Mouse (Mus musculus) CD4-positive helper T cell, adult 2 months (primary cell): ENCODE results near the gene Snap47.

Source experiments
- DNase-seq: peaks from one replicate; pipeline ENCODE4 v3.0.0-alpha.2; 2012; ENCODE audit warnings: low read depth, missing footprints, low spot score

The Snap47 gene

DNA sequence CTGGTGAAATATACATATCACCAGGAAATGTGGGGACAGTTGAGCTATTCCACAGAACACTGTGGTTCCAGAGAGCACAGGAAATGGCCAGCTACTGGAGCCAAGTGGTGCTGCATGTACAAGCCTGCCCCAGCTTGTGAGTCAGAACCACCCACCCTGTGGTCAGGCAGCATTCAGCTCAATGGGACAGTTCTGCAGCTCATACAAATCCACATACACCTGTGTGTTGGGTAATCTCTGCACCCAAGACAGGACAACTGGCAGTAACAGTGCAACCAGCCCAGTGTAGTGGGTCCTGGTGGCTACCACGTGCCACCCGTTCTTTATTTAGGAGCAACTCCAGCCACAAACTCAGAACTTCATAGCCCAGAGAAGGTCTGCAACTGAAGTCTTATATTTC is 29.0 kb downstream of the Snap47 start:
- DNase-seq = peak; percentile 43

DNA sequence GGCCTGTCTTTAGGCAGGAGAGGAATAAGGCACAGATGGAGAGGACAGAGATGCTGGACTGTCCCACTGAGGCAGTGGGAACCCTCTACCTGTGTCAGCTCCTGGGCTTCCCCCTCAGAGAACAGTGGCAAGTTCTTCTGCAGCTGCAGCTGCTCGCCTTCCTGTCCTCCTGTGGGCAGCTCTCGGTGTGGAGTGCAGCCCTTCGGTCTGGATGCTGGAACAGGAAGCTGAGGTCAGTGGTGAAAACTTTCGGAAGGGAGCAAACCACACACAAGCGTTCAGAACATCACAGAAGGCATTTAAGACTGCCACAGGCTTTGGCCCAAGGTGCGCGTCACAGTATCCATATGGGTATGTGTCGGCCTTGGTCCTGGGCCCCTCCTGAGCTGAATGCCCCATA is 29.6 kb downstream of the Snap47 start:
- DNase-seq = peak; percentile 55

DNA sequence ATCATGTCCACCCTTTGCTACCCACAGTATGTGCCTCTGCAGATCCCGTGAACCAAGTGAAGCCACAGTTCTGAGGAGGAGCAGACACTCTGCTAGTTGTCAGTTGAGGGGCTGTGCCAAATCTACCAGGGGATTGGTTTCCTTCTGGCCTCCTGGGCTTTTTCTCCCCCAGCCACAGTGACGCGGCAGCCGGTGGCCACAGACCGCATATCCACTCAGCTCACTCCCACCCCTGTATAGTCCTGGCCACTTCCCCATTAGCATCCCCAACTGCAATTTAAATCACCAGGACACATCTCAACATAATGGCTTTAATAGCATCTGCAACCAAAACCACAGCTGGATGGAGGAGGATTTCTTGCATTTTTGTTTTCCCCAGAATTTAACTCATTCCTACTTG is 32.3 kb downstream of the Snap47 start:
- DNase-seq = no peak

DNA sequence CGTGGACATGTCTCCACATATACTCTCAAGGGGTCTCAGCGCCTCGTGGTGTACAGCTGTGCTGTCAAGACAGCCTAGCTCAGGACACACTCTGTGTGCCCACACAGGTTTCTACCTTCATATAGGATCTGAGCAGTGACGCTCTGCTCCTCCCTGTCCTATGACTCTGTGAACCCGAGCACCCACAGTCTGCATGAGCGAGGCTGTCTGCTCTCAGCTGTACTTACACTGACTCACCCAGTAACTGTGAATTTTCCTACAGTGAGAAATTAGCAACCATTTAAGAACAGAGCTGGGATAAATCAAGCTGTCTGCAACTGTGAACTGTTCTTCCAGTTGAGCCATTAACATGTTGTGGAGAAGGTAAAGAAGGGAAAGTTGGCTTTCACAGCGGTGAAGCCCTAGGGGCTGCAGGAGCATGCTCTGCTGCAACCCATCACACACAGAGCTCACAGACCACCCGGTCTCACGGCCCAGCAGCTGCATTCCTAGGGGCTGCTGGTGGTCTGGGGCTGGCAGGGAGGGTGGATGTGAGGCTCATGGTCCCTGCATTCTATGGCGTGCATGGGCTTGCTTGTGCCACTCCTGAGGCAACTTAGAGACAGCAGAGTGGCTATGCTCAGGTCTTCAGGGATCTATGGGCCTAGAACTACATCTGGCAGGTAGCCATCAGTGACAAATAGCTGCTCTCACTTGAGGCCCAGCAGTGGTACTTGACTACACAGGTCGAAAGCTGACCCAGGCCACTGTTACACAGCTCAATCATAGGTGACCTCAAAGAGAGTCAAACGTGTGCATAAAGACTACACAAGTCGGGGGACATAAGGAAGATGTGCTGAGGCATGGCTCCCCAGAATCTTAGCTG is 37.8 kb downstream of the Snap47 start:
- DNase-seq = no peak

DNA sequence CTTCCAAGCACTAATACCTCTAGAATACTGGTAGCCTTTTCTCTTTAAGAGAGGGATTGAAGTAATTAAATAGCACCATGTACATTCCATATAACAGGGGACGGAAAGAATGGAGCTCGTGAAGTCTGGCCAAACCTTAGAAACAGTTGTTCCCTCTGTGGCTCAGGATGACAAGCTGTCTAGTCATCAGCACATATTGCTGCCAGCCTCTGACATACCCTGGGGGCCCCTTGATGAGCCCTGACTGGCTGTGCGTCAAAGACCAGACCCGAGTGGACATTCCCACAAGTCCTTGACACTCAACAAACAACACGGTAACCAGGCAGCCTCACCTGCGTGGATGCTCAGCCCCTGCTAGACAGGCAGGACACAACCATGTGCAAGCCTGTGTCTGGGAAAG is 38.9 kb downstream of the Snap47 start:
- DNase-seq = no peak

DNA sequence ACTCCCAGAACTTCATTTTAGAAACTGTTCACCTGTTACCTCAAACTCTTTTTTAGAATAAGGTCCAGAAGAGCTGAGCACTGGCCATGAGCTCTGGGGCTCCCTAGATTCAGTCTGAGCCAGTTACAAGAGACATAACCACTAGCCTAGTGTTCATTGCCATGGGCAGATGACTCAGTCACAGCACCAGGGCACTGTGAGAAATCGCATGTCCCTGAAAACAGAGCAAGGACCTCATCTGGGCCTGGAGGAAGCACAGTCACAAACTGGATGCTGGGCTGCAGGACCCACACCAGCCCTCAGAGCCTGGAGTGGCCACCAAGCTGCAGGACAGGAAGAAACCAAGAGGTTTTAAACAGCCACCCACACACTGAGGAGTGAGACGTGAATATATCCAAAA is 40.1 kb downstream of the Snap47 start:
- no peak for DNase-seq

DNA sequence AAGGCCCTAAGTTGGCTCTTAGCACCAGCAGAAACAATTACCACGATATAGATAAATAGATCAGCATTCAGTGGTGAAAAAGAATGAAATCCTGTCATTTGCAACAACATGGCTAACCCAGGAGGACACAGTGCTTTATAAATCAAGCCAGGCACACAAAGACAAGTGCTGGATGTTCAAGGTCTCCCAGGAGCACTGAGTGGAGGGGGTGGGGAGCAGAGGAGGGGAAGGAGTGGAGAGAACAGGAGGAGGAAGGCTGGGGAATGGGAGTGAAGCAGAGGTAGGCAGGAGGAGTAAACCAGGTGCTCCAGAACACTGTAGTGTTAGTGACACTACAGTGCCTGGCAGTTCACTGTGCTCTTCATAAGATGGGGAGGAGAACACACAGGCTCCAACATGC is 45.2 kb downstream of the Snap47 start:
- no peak for DNase-seq

DNA sequence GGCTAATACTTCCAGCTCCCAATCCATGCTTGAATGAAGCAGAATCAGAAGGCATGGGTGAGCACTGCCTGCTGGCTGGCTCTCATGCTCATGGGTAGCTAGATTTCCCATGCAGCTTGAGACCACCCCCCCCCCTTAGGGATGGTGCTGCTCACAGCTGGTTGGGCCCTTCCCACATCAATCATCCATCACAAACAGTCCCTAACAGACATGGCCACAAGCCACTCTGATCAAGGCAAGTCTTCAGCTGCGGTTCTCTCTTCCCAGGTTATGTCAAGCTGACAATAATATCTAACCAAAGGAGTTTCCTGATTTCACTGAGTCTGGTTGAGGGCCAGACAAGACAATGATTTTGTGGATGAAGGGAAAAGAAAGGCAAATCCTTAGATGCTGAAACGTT is 50.1 kb downstream of the Snap47 start:
- DNase-seq = no peak

DNA sequence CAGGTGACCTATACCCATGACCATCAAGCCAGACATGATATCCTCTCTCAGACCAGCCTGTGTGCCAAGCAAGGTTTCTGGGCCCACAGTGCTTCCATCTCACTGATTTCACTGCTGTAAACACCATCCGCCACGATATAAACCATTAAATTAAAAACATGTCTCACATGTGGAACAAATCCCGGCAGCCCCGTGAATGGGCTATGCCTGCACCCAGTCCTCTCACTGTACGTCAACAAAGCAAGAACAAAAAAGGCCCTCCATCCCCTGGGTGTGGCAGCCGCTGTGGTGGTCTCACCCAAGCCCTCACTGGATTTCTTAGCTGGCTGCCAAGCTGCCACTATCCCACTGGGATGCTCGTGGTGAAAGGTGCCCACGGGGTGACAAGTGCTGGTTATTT is 51.2 kb downstream of the Snap47 start:
- DNase-seq = no peak

DNA sequence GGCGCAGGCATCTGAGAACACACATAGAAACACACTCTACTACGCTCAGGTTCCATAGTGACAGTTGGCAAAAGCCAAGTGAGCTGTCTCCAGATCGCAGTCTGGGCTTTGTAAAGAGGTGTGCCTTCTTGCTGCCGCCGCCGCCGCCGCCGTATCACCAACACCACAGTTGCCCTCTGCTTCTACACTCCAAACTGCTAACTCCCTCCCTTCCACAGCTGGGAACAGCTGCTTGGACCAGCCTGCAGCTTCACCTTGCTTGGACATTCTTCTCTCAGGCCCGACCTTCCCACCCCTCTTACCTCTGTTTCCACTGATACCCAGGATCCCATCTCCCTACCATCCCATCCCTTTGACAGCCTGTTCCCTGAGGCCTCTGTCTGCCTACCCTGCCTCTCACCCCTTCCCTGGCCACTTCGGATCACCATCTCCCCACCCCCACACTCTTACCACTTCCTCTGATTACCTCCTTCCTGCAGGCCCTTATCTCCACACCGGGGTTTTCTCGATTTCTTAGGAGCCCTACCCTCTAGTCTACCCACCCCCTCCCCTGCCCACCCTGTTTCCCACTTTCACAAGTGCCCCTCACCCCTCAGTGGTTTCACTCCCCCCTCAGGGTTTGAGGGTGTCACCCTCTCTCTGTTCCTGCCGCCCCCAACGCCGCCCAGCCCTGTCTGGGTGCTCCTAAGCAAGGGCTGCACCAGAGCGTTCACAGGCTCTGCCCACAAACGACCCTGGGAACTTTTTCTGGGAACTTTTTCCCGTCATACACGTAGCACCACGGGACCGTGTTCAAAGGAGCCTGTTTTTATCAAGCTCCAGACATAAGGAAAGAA is 53.2 kb downstream of the Snap47 start:
- peak; percentile 61 for DNase-seq

DNA sequence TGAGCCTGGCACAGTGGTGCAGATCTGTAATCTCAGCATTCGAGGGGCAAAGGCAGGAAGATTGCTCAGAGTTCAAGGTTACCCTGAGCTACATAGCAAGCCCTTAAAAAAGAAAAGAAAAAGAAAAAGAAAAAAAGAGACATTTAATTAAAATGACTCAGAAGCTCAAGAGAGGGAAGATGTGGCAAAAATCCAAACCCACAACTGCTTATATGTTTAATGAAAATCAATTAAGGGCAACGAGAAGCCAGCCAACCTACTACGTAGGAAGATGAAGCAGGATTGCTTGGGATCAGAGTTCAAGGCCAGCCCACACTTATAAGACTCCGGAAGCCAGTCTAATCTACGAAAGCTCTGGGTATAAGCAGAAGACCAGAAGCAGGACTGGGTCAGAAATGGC is 56.5 kb downstream of the Snap47 start:
- DNase-seq = no peak

DNA sequence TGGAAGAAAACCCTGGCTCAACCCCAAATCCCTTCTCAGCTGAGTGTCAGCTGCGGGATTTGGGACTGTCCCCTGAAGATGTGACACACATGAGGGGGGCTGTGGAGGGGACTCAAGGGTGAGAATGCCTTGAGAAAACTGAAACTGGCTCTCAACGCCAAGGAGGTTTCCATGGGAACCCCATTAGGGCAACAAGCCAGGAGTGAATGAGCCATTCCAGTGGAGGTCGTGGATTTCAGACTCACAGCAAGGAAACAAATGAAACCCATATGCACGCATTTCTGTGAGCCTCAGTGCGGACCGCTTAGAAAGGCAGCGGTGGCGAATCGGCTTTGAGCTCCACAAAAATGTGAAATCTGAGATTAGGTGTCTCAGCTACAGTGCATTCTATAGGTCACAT is 57.4 kb downstream of the Snap47 start:
- no peak for DNase-seq

DNA sequence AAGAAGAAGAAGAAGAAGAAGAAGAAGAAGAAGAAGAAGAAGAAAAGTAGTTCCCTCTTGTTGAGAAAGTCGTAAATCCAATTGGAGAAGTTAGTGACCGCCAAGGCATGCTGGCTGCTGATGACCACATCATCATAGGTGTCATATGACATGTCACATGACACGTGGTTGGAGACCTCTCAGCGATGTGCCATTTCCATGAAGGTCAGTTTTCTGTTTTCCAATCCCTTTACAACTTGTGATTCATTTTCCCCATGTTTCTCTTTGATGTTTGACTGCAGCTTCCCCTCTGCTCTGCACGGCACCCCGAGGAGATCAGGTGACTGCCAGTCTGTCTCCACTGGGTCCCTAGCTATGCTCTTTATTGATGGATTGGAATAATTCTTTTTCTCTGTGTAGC is 58.7 kb downstream of the Snap47 start:
- no peak for DNase-seq

DNA sequence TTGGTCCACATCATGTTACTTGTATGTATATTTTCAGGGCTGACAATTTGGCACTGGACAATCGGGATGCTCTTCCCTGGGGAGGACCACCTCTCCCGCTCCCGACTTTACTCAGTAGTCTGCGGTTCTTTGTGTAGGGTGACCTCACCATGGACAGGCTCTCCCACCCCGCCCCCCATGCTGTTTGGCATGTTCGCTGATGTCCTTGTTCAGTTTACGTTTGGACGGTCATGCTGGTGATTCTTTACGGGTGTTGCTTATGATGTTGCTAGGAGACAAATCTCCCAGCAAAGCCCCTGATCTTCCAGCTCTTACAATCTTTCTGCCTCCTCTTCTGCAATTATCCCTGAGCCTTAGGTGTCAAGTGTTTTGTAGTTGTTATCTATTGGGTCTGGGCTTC is 60.5 kb downstream of the Snap47 start:
- DNase-seq = no peak

DNA sequence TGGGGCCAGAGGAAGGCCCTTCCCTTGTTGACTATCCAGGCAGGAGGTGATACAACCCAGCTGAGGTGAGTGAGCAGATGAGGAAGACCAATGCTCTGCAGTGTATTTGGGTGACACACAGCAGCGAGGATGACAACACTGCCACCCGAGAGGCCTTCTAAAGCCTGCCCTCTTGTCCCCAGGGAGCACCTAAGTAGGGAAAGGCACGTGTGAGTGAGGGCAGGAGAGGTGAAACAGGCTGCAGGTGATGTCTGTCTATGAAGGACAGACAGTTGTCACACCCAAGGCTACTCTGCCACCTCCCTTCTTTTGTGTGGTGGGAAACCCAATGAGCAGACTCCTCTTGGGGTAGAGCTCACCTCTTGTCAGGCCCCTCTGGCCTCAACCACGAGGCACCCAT is 61.4 kb downstream of the Snap47 start:
- no peak for DNase-seq

DNA sequence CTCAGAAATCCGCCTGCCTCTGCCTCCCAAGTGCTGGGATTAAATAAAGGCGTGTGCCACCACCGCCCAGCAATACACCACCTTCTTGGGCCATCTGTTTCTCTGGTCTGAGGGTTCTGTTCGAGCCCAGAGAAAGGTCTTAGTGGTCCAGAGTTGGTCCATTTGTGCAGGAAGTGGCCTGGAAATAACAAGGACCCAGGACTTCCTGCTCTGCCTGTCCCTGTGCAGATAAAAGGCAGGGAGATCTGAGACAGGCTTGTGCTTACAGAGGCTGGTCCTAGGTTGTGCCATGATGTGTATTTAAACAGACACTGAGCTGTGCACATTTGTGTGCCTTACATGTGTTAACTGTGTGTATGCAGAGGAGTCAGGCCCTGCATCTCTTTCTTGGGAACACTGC is 62.2 kb downstream of the Snap47 start:
- DNase-seq = no peak

DNA sequence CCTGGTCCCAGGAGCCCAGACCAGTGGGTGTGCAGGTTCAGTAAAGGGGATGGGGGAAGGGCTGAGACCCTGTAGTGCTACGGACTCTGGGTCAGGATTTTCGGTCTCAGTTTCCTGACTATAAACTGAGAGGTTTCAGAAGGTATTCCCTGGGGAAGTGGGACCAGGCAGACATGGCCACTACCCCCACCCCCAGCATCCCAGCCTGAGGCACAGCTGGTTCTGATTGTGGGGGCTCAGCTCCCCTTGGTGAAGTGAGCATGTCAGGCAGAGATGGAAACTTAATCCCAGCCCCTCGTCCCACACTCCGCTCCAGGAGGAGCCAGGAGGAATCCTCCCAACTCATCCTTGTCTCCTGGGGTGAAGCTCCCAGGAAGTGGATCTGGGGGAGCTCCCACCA is 63.5 kb downstream of the Snap47 start:
- no peak for DNase-seq

DNA sequence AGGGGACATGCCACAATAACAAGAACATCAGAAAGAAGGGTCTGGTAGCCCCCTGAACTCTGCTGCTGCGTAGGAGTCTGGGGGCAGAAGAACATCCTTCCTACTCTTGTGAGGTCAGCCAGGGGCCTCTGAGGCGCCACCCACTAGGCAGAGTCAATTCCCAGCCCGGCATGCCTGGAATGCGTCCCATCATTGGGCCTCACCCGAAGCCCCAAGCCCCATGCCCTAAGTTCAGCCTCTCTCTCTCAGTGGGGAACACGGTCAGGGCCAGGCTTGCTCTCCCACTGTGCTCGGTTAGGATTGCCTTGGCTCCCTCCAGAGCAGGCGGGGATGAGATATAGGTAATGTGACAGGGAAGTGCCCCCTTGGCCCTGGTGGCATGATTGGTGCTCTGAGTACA is 65.9 kb downstream of the Snap47 start:
- DNase-seq = no peak

DNA sequence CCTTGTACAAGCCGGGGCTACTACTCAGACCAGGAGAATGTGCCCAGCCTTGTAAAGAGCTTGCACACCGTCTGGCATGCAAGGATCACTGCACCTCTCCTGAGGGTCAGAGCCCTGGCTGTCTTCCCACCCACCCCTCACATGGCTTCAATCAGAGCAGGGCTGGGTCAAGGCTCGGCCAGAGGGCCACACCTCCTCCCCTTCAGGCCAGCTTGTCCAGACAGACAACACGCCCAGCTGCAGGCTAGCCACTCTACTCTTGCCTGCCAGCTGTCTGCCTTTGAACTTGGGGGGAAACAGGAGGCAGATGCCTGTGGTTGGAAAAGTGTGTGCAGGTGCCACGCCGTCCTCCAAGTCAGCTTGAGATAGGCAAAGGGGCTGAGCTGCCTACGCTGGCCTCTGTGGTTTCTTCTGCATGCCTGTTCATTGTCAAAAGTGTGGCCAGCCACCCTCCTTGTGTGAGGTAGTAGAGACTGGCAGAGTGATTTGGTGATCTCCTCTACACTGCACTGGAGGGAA is 66.5 kb downstream of the Snap47 start:
- DNase-seq = no peak

DNA sequence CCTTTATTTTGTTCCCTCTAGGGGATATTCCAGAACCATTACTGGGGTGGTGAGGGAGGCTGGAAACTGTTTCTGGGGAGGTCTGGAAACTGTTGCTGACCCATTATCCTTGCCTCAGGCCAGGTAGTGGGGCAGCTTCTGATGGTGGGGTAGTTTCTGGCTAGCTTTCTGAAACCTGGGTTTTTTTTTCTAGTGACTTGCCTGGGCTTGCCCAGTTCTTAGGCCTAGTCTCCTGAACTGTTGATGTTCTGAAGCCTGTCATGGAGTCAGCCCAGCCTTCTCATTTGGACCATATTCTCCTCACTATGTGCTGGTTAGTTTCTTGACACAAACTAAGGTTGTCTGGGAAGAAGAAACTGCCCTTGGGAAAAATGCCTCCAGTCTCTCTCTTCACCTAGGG is 71.4 kb downstream of the Snap47 start:
- no peak for DNase-seq

DNA sequence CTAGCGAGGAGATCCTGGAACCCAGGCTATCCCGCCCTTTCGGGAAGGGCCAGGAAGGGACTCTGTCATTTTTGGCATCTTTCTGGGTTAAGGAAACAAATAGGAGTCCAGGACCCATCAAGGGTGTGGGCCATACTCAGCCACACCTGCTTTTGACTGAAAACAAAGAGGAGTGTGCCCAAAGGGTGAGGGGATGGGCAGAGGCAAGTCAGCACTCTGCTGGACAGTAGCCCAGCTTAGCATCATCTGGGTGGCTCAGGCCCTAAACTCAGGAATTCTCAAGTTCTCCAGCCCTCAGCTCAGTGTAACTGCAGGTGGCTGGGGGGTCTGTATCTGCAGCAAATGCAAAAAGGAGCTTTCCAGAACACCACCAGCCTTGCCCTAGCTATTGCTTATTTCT is 73.0 kb downstream of the Snap47 start:
- DNase-seq = no peak

DNA sequence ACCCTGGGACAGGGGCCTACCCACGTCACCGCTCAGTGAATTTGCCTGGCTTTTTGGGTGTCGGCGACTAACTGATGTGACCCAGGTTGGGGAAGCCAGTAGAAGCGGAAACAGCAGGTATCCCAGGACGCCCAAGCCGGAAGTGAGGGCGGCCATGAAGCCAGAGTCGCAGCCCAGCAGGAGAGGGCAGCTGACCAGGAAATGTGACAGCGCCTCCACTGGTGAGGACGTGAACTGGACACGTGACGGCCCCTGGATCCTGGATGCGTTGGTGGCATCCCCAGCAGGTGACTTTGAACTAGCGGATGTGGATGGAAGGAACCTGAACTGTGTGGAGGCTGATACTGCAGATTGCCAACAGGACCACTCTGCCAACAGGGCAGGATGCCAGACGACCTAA is 75.5 kb downstream of the Snap47 start, which contains the start of gene Prss38:
Prss38 (minus strand) TSS at position 183 of the 400 bp plus-strand sequence.
- DNase-seq = no peak

DNA sequence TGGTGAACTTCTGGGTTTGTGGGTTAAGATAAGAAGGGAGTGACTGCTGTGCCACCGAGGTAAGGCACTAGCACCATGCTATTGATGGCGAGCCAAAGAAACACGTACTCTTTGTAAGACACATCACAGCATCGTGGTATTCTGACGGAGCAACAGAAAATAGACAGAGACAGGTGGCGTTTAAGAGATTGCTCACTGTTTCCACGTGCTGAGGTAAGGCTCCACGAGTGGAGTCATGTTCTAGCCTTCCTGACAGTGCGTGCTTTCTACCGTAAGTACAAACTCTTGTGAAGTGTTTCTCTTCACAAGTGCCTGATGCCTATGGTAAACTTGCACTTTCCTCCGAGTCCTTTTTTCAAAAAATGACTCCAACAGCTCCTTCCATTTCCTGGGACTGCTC is 81.1 kb downstream of the Snap47 start:
- no peak for DNase-seq
